Mouse (Mus musculus): ENCODE results near the gene Rapgef5. TPM values are rescaled to one million over a fixed set of nuclear protein-coding genes. Genes with fewer than 3 reads are reported as not detected.

Gene Rapgef5
- polyA plus RNA-seq, 1 experiment from 2014 or later, result 6.3 TPM

- no peak overlapping the region for H3K4me3 ChIP-seq
- H3K27ac ChIP-seq, result no peak overlapping the region
- DNase-seq (ENCODE audit: low spot score), result peak; percentile 25
- 42% methylated on average over 2 of the region's 2 CpGs for WGBS
- H3K9me3 ChIP-seq (replicated peaks), result no peaks in the 10 kb centered on the region
- H3K27me3 ChIP-seq (ENCODE audit: low read depth, poor library complexity, severe bottlenecking), result no peaks in the 10 kb centered on the region
- H3K36me3 ChIP-seq, result no peaks in the 10 kb centered on the region
- H3K4me1 ChIP-seq, result no peaks in the 10 kb centered on the region; the same call in 1 of the 2 replicates
These were observed 75.7 kb downstream of the Rapgef5 start for GRCm38 (mm10) chr12:117592019-117592418.

GRCm38 (mm10) chr12:117592583-117592982 lies 76.3 kb downstream of the Rapgef5 start:
- no peaks in the 10 kb centered on the region for H3K27me3 ChIP-seq (ENCODE audit: low read depth, poor library complexity, severe bottlenecking)
- H3K4me3 ChIP-seq, result no peak overlapping the region
- no peaks in the 10 kb centered on the region; the same call in 1 of the 2 replicates for H3K4me1 ChIP-seq
- no peaks in the 10 kb centered on the region for H3K9me3 ChIP-seq (replicated peaks)
- no peaks in the 10 kb centered on the region for H3K36me3 ChIP-seq
- DNase-seq (ENCODE audit: low spot score), result peak; percentile 19
- H3K27ac ChIP-seq, result no peak overlapping the region
- WGBS, result 45% methylated on average over 3 of the region's 3 CpGs

- H3K27me3 ChIP-seq (ENCODE audit: low read depth, poor library complexity, severe bottlenecking), result no peaks in the 10 kb centered on the region
- H3K9me3 ChIP-seq (replicated peaks), result no peaks in the 10 kb centered on the region
- 89% methylated on average over 9 of the region's 9 CpGs for WGBS
- no peaks in the 10 kb centered on the region for H3K36me3 ChIP-seq
- no peaks in the 10 kb centered on the region; the same call in 1 of the 2 replicates for H3K4me1 ChIP-seq
- H3K4me3 ChIP-seq, result no peak overlapping the region
- DNase-seq (ENCODE audit: low spot score), result peak; percentile 16
- no peak overlapping the region for H3K27ac ChIP-seq
These were observed 78.9 kb downstream of the Rapgef5 start for GRCm38 (mm10) chr12:117595179-117595578.

- H3K27ac ChIP-seq, result no peak overlapping the region
- no peak for DNase-seq (ENCODE audit: low spot score)
- WGBS, result 92% methylated on average over 2 of the region's 2 CpGs
These were observed 81.9 kb downstream of the Rapgef5 start for GRCm38 (mm10) chr12:117598190-117598589.

GRCm38 (mm10) chr12:117605966-117606365 lies 89.7 kb downstream of the Rapgef5 start:
- no peaks in the 10 kb centered on the region for H3K9me3 ChIP-seq (replicated peaks)
- H3K27ac ChIP-seq, result peak overlapping the region; percentile 50; the same call in 1 of the 2 replicates
- no peaks in the 10 kb centered on the region for H3K27me3 ChIP-seq (ENCODE audit: low read depth, poor library complexity, severe bottlenecking)
- peaks cover 34% of the 10 kb centered on the region for H3K4me1 ChIP-seq
- DNase-seq (ENCODE audit: low spot score), result no peak
- 78% methylated on average over 3 of the region's 3 CpGs for WGBS
- no peaks in the 10 kb centered on the region for H3K36me3 ChIP-seq
- H3K4me3 ChIP-seq, result no peak overlapping the region

More at GRCm38 (mm10) chr12:117598190-117598589, 81.9 kb downstream of the Rapgef5 start:
- Histone ChIP-seq H3K36me3 (no peaks in the 10 kb centered on the region), H3K4me3 (no peak overlapping the region), H3K4me1 (peaks cover 16% of the 10 kb centered on the region), H3K27me3 (ENCODE audit: low read depth, poor library complexity, severe bottlenecking) (no peaks in the 10 kb centered on the region), H3K9me3 (replicated peaks) (no peaks in the 10 kb centered on the region)

GRCm38 (mm10) chr12:117612715-117613114 lies 96.4 kb downstream of the Rapgef5 start:
- 89% methylated on average over 3 of the region's 3 CpGs for WGBS
- no peaks in the 10 kb centered on the region for H3K36me3 ChIP-seq
- no peaks in the 10 kb centered on the region for H3K4me1 ChIP-seq
- H3K9me3 ChIP-seq (replicated peaks), result no peaks in the 10 kb centered on the region
- H3K27me3 ChIP-seq (ENCODE audit: low read depth, poor library complexity, severe bottlenecking), result no peaks in the 10 kb centered on the region
- H3K27ac ChIP-seq, result no peak overlapping the region
- no peak for DNase-seq (ENCODE audit: low spot score)
- no peak overlapping the region for H3K4me3 ChIP-seq

- no peaks in the 10 kb centered on the region for H3K36me3 ChIP-seq
- WGBS, result 79% methylated on average over 4 of the region's 4 CpGs
- H3K27ac ChIP-seq, result no peak overlapping the region
These were observed 103.3 kb downstream of the Rapgef5 start for GRCm38 (mm10) chr12:117619523-117620023.

GRCm38 (mm10) chr12:117622972-117623371 lies 106.7 kb downstream of the Rapgef5 start:
- peaks cover 16% of the 10 kb centered on the region for H3K4me1 ChIP-seq
- H3K27ac ChIP-seq, result no peak overlapping the region
- H3K36me3 ChIP-seq, result no peaks in the 10 kb centered on the region
- H3K27me3 ChIP-seq (ENCODE audit: low read depth, poor library complexity, severe bottlenecking), result no peaks in the 10 kb centered on the region
- H3K9me3 ChIP-seq (replicated peaks), result no peaks in the 10 kb centered on the region
- no peak overlapping the region for H3K4me3 ChIP-seq
- DNase-seq (ENCODE audit: low spot score), result peak; percentile 19
- WGBS, result 80% methylated on average over 2 of the region's 2 CpGs

More at GRCm38 (mm10) chr12:117619523-117620023, 103.3 kb downstream of the Rapgef5 start:
- H3K27me3 ChIP-seq (ENCODE audit: low read depth, poor library complexity, severe bottlenecking), result no peaks in the 10 kb centered on the region
- peaks cover 13% of the 10 kb centered on the region for H3K4me1 ChIP-seq
- DNase-seq (ENCODE audit: low spot score), result no peak
- no peaks in the 10 kb centered on the region for H3K9me3 ChIP-seq (replicated peaks)
- H3K4me3 ChIP-seq, result no peak overlapping the region

GRCm38 (mm10) chr12:117627311-117627710 lies 111.0 kb downstream of the Rapgef5 start:
- no peaks in the 10 kb centered on the region for H3K9me3 ChIP-seq (replicated peaks)
- no peak overlapping the region for H3K4me3 ChIP-seq
- no peaks in the 10 kb centered on the region for H3K27me3 ChIP-seq (ENCODE audit: low read depth, poor library complexity, severe bottlenecking)
- no peak for DNase-seq (ENCODE audit: low spot score)
- peaks cover 12% of the 10 kb centered on the region for H3K4me1 ChIP-seq
- H3K27ac ChIP-seq, result no peak overlapping the region
- no peaks in the 10 kb centered on the region for H3K36me3 ChIP-seq
- WGBS, result 42% methylated on average over 2 of the region's 2 CpGs

GRCm38 (mm10) chr12:117628321-117629093 lies 112.2 kb downstream of the Rapgef5 start:
- no peak overlapping the region for H3K4me3 ChIP-seq
- H3K9me3 ChIP-seq (replicated peaks), result no peaks in the 10 kb centered on the region
- 82% methylated on average over 18 of the region's 18 CpGs for WGBS
- H3K4me1 ChIP-seq, result 0 out of 2 replicates have a peak, but pooled peaks cover 4% of the 10 kb centered on the region
- H3K36me3 ChIP-seq, result no peaks in the 10 kb centered on the region
- DNase-seq (ENCODE audit: low spot score), result no peak
- H3K27me3 ChIP-seq (ENCODE audit: low read depth, poor library complexity, severe bottlenecking), result no peaks in the 10 kb centered on the region
- H3K27ac ChIP-seq, result no peak overlapping the region

GRCm38 (mm10) chr12:117632133-117632532 lies 115.9 kb downstream of the Rapgef5 start:
- WGBS, result 63% methylated on average over 1 of the region's 1 CpGs

GRCm38 (mm10) chr12:117636139-117636772 lies 120.0 kb downstream of the Rapgef5 start:
- H3K36me3 ChIP-seq, result no peaks in the 10 kb centered on the region
- peaks cover 9% of the 10 kb centered on the region for H3K4me1 ChIP-seq
- no peak overlapping the region for H3K27ac ChIP-seq
- H3K4me3 ChIP-seq, result no peak overlapping the region
- no peaks in the 10 kb centered on the region for H3K27me3 ChIP-seq (ENCODE audit: low read depth, poor library complexity, severe bottlenecking)
- H3K9me3 ChIP-seq (replicated peaks), result no peaks in the 10 kb centered on the region
- 84% methylated on average over 2 of the region's 2 CpGs for WGBS
- no peak for DNase-seq (ENCODE audit: low spot score)

More at GRCm38 (mm10) chr12:117632133-117632532, 115.9 kb downstream of the Rapgef5 start:
- Histone ChIP-seq H3K27me3 (ENCODE audit: low read depth, poor library complexity, severe bottlenecking) (no peaks in the 10 kb centered on the region), H3K4me3 (no peak overlapping the region), H3K9me3 (replicated peaks) (no peaks in the 10 kb centered on the region), H3K36me3 (no peaks in the 10 kb centered on the region), H3K27ac (no peak overlapping the region), H3K4me1 (0 out of 2 replicates have a peak, but pooled peaks cover 4% of the 10 kb centered on the region)
- DNase-seq (ENCODE audit: low spot score), result no peak

- Histone ChIP-seq H3K4me1 (peaks cover 9% of the 10 kb centered on the region), H3K27ac (no peak overlapping the region), H3K9me3 (replicated peaks) (no peaks in the 10 kb centered on the region), H3K36me3 (no peaks in the 10 kb centered on the region), H3K4me3 (no peak overlapping the region), H3K27me3 (ENCODE audit: low read depth, poor library complexity, severe bottlenecking) (no peaks in the 10 kb centered on the region)
- no peak for DNase-seq (ENCODE audit: low spot score)
- WGBS, result 83% methylated on average over 6 of the region's 6 CpGs
These were observed 120.7 kb downstream of the Rapgef5 start for GRCm38 (mm10) chr12:117636969-117637368.

Measured in limb, embryonic 10.5 days (tissue).